Mouse (Mus musculus) CH12.LX (cell line): Measurements from ENCODE around the gene Phb2. TPM values are rescaled to one million over a fixed set of nuclear protein-coding genes. Genes with fewer than 3 reads are reported as not detected.

Experiments
- DNase-seq: peaks from one replicate; pipeline ENCODE4 v3.0.0-alpha.2; 2013; ENCODE audit errors: extremely low read depth
- H3K27ac ChIP-seq: 2 replicates; pipeline ENCODE4 v1.5.1; 2012; ENCODE audit warnings: low read depth, mild to moderate bottlenecking, control low read depth, moderate library complexity; ENCODE audit not compliant: insufficient read depth
- H3K27me3 ChIP-seq: replicated peaks from 2 replicates; pipeline ENCODE3; 2012; ENCODE audit warnings: inconsistent platforms
- H3K36me3 ChIP-seq, 2 experiments: replicated peaks in 1 of 2; 2 replicates each; pipeline versions ENCODE3 to v1.6.1; 2012; ENCODE audit warnings: inconsistent platforms in 1 of 2, low read length in 1 of 2, mild to moderate bottlenecking in 1 of 2, mixed read lengths in 1 of 2, moderate library complexity in 1 of 2; ENCODE audit not compliant: control insufficient read depth in 1 of 2, insufficient read depth in 1 of 2
- H3K4me1 ChIP-seq, 2 experiments: 2 replicates each; pipeline ENCODE4 v1.6.1; 2012; ENCODE audit warnings: inconsistent platforms in 1 of 2, moderate library complexity in 1 of 2; ENCODE audit not compliant: insufficient read depth in 2 of 2, control insufficient read depth in 1 of 2
- H3K4me2 ChIP-seq: 2 replicates; pipeline ENCODE4 v1.6.1; 2012; ENCODE audit warnings: low read depth, mild to moderate bottlenecking, control low read depth; ENCODE audit not compliant: poor library complexity, insufficient read depth, severe bottlenecking
- H3K4me3 ChIP-seq, 3 experiments: fragments of 150-350 bp in 1 of 3; sonication (generic) in 1 of 3; replicated peaks in 1 of 3; 2 replicates each; pipeline versions ENCODE3 to v1.5.1; 2011 to 2012; ENCODE audit warnings: low read depth in 2 of 3, low read length in 2 of 3, mild to moderate bottlenecking in 2 of 3, moderate library complexity in 2 of 3, control low read depth in 1 of 3, improper control_type of control experiment in 1 of 3, inconsistent platforms in 1 of 3, mixed read lengths in 1 of 3; ENCODE audit not compliant: poor library complexity in 1 of 3
- H3K79me2 ChIP-seq: replicated peaks from 2 replicates; pipeline ENCODE4 v1.6.1; 2012; ENCODE audit warnings: mild to moderate bottlenecking, moderate library complexity; ENCODE audit not compliant: control insufficient read depth, poor library complexity, insufficient read depth, severe bottlenecking; ENCODE audit errors: extremely low read depth
- H3K9ac ChIP-seq: 2 replicates; pipeline ENCODE4 v1.6.1; 2012; ENCODE audit warnings: low read depth, mild to moderate bottlenecking, control low read depth, moderate library complexity; ENCODE audit not compliant: insufficient read depth
- H3K9me3 ChIP-seq: replicated peaks from 2 replicates; pipeline ENCODE3; 2012; ENCODE audit warnings: low read length, inconsistent platforms, mixed read lengths
- BHLHE40 ChIP-seq: IDR thresholded peaks from 2 replicates; pipeline ENCODE4 v1.6.1; 2011; ENCODE audit warnings: mild to moderate bottlenecking, low read depth, low read length, improper control_type of control experiment
- CHD1 ChIP-seq: IDR thresholded peaks from 2 replicates; pipeline ENCODE4 v1.6.1; 2012; ENCODE audit warnings: low read depth, low read length, improper control_type of control experiment, inconsistent platforms
- CHD2 ChIP-seq: IDR thresholded peaks from 2 replicates; pipeline ENCODE4 v1.6.1; 2011; ENCODE audit warnings: low read length, improper control_type of control experiment
- CTCF ChIP-seq, 2 experiments: IDR thresholded peaks in 1 of 2; conservative IDR thresholded peaks in 1 of 2; 2 replicates each; pipeline ENCODE4 v1.5.1; 2011 to 2012; ENCODE audit warnings: low read depth in 2 of 2, low read length in 2 of 2, improper control_type of control experiment in 1 of 2, inconsistent platforms in 1 of 2, mild to moderate bottlenecking in 1 of 2, moderate library complexity in 1 of 2
- E2F4 ChIP-seq: IDR thresholded peaks from 2 replicates; pipeline ENCODE4 v1.6.1; 2011; ENCODE audit warnings: low read depth, low read length, improper control_type of control experiment; ENCODE audit not compliant: insufficient replicate concordance
- ELF1 ChIP-seq: IDR thresholded peaks from 2 replicates; pipeline ENCODE4 v1.6.1; 2014; ENCODE audit warnings: low read depth, mild to moderate bottlenecking, inconsistent platforms, low read length, improper control_type of control experiment
- EP300 ChIP-seq: IDR thresholded peaks from 2 replicates; pipeline ENCODE4 v1.6.1; 2011; ENCODE audit warnings: low read length, improper control_type of control experiment
- ETS1 ChIP-seq: conservative IDR thresholded peaks from 2 replicates; pipeline ENCODE4 v1.6.1; 2012; ENCODE audit warnings: low read depth, mild to moderate bottlenecking, inconsistent platforms, low read length, improper control_type of control experiment, moderate library complexity
- GABPA ChIP-seq: IDR thresholded peaks from 2 replicates; pipeline ENCODE4 v1.6.1; 2012; ENCODE audit warnings: low read depth, low read length, improper control_type of control experiment, inconsistent platforms; ENCODE audit not compliant: insufficient replicate concordance
- HCFC1 ChIP-seq: IDR thresholded peaks from 2 replicates; pipeline ENCODE4 v1.6.1; 2012; ENCODE audit warnings: low read depth, mild to moderate bottlenecking, inconsistent platforms, low read length, improper control_type of control experiment
- IRF4 ChIP-seq: IDR thresholded peaks from 2 replicates; pipeline ENCODE4 v1.6.1; 2014; ENCODE audit warnings: low read depth, mild to moderate bottlenecking, inconsistent platforms, low read length, improper control_type of control experiment
- JUND ChIP-seq: conservative IDR thresholded peaks from 2 replicates; pipeline ENCODE4 v1.6.1; 2011; ENCODE audit warnings: low read depth, low read length, improper control_type of control experiment
- KAT2A ChIP-seq: IDR thresholded peaks from 2 replicates; pipeline ENCODE4 v1.6.1; 2012; ENCODE audit warnings: low read length, improper control_type of control experiment, inconsistent platforms; ENCODE audit not compliant: insufficient replicate concordance
- MAFK ChIP-seq: IDR thresholded peaks from 2 replicates; pipeline ENCODE4 v1.6.1; 2011; ENCODE audit warnings: low read length, improper control_type of control experiment; ENCODE audit not compliant: insufficient replicate concordance
- MAX ChIP-seq: IDR thresholded peaks from 2 replicates; pipeline ENCODE4 v1.6.1; 2011; ENCODE audit warnings: low read length, improper control_type of control experiment
- MAZ ChIP-seq: IDR thresholded peaks from 2 replicates; pipeline ENCODE4 v1.6.1; 2012; ENCODE audit warnings: low read depth, mild to moderate bottlenecking, inconsistent platforms, low read length, improper control_type of control experiment, moderate library complexity
- MEF2A ChIP-seq: IDR thresholded peaks from 2 replicates; pipeline ENCODE4 v1.6.1; 2014; ENCODE audit warnings: low read depth, mild to moderate bottlenecking, inconsistent platforms, low read length, improper control_type of control experiment, borderline replicate concordance
- MXI1 ChIP-seq: IDR thresholded peaks from 2 replicates; pipeline ENCODE4 v1.6.1; 2011; ENCODE audit warnings: mild to moderate bottlenecking, low read depth, low read length, improper control_type of control experiment
- MYC ChIP-seq: IDR thresholded peaks from 2 replicates; pipeline ENCODE4 v1.6.1; 2011; ENCODE audit warnings: low read depth, mild to moderate bottlenecking, improper control_type of control experiment, low read length
- NELFE ChIP-seq: IDR thresholded peaks from 2 replicates; pipeline ENCODE4 v1.6.1; 2011; ENCODE audit warnings: low read depth, low read length, improper control_type of control experiment
- NRF1 ChIP-seq: IDR thresholded peaks from 2 replicates; pipeline ENCODE4 v1.6.1; 2014; ENCODE audit warnings: low read depth, mild to moderate bottlenecking, inconsistent platforms, low read length, improper control_type of control experiment, moderate library complexity
- PAX5 ChIP-seq: IDR thresholded peaks from 2 replicates; pipeline ENCODE4 v1.6.1; 2012; ENCODE audit warnings: low read length, inconsistent platforms, mixed read lengths
- POLR2A ChIP-seq: IDR thresholded peaks from 2 replicates; pipeline ENCODE4 v1.6.1; 2011; ENCODE audit warnings: low read depth, mild to moderate bottlenecking, improper control_type of control experiment, low read length
- POLR2AphosphoS2 ChIP-seq: IDR thresholded peaks from 2 replicates; pipeline ENCODE4 v1.6.1; 2011; ENCODE audit warnings: low read depth, low read length, improper control_type of control experiment
- RAD21 ChIP-seq: IDR thresholded peaks from 2 replicates; pipeline ENCODE4 v1.6.1; 2011; ENCODE audit warnings: low read depth, mild to moderate bottlenecking, low read length, improper control_type of control experiment, moderate library complexity
- RCOR1 ChIP-seq: conservative IDR thresholded peaks from 2 replicates; pipeline ENCODE4 v1.6.1; 2012; ENCODE audit warnings: low read depth, mild to moderate bottlenecking, inconsistent platforms, low read length, improper control_type of control experiment
- SIN3A ChIP-seq: IDR thresholded peaks from 2 replicates; pipeline ENCODE4 v1.6.1; 2012; ENCODE audit warnings: low read length, improper control_type of control experiment, inconsistent platforms
- SMC3 ChIP-seq: IDR thresholded peaks from 2 replicates; pipeline ENCODE4 v1.6.1; 2011; ENCODE audit warnings: low read depth, low read length, improper control_type of control experiment
- TBP ChIP-seq: conservative IDR thresholded peaks from 2 replicates; pipeline ENCODE4 v1.6.1; 2011; ENCODE audit warnings: low read depth, low read length, improper control_type of control experiment
- TCF12 ChIP-seq: IDR thresholded peaks from 2 replicates; pipeline ENCODE4 v1.6.1; 2014; ENCODE audit warnings: low read depth, mild to moderate bottlenecking, inconsistent platforms, low read length, improper control_type of control experiment
- UBTF ChIP-seq: IDR thresholded peaks from 2 replicates; pipeline ENCODE4 v1.6.1; 2012; ENCODE audit warnings: low read depth, mild to moderate bottlenecking, inconsistent platforms, low read length, improper control_type of control experiment, moderate library complexity
- USF1 ChIP-seq: IDR thresholded peaks from 2 replicates; pipeline ENCODE4 v1.6.1; 2014; ENCODE audit warnings: low read depth, mild to moderate bottlenecking, inconsistent platforms, low read length, improper control_type of control experiment
- USF2 ChIP-seq: conservative IDR thresholded peaks from 2 replicates; pipeline ENCODE4 v1.6.1; 2011; ENCODE audit warnings: low read depth, low read length, improper control_type of control experiment
- ZC3H11A ChIP-seq: IDR thresholded peaks from 2 replicates; pipeline ENCODE4 v1.6.1; 2012; ENCODE audit warnings: low read depth, mild to moderate bottlenecking, inconsistent platforms, low read length, improper control_type of control experiment
- ZKSCAN1 ChIP-seq: IDR thresholded peaks from 2 replicates; pipeline ENCODE4 v1.6.1; 2012; ENCODE audit warnings: low read depth, inconsistent platforms, low read length, improper control_type of control experiment, borderline replicate concordance
- ZMIZ1 ChIP-seq: IDR thresholded peaks from 2 replicates; pipeline ENCODE4 v1.6.1; 2012; ENCODE audit warnings: low read depth, mild to moderate bottlenecking, inconsistent platforms, low read length, improper control_type of control experiment
- ZNF384 ChIP-seq: IDR thresholded peaks from 2 replicates; pipeline ENCODE4 v1.6.1; 2012; ENCODE audit warnings: low read depth, low read length, improper control_type of control experiment, inconsistent platforms
- dilution Hi-C: fragments of 300-500 bp; cut with MboI; formaldehyde crosslinking; loops from 2 replicates; pipeline ENCODE4 v1.14.3; 2020; ENCODE audit warnings: low sequenced_read_pairs; ENCODE audit not compliant: extremely low pct_unique_long_range_greater_than_20kb, extremely low pct_ligation_motif_present
- in situ Hi-C: fragments of 300-500 bp; cut with MboI; formaldehyde crosslinking; loops from 3 replicates; pipeline ENCODE4 v1.14.3; 2019; ENCODE audit warnings: low sequenced_read_pairs, low pct_ligation_motif_present, low pct_unique_long_range_greater_than_20kb, mixed read lengths
- polyA plus RNA-seq: library from polyadenylated mRNA; unstranded; fragments of >175 nt; gene quantifications from 2 replicates; pipeline ENCODE4 v1.2.1, GENCODE M21; 2012; ENCODE audit warnings: low read depth; ENCODE audit not compliant: insufficient read length
- total RNA-seq, 2 experiments: library from RNA; depleted of rRNA; stranded (reverse); fragments of 300-350 nt in 1 of 2; fragments of >200 nt in 1 of 2; gene quantifications; 2 replicates each; pipeline ENCODE4 v1.2.3; 2012 to 2014

The Phb2 gene
- total and polyA plus RNA-seq, 3 experiments = 380 to 694 (median 440) TPM

DNA sequence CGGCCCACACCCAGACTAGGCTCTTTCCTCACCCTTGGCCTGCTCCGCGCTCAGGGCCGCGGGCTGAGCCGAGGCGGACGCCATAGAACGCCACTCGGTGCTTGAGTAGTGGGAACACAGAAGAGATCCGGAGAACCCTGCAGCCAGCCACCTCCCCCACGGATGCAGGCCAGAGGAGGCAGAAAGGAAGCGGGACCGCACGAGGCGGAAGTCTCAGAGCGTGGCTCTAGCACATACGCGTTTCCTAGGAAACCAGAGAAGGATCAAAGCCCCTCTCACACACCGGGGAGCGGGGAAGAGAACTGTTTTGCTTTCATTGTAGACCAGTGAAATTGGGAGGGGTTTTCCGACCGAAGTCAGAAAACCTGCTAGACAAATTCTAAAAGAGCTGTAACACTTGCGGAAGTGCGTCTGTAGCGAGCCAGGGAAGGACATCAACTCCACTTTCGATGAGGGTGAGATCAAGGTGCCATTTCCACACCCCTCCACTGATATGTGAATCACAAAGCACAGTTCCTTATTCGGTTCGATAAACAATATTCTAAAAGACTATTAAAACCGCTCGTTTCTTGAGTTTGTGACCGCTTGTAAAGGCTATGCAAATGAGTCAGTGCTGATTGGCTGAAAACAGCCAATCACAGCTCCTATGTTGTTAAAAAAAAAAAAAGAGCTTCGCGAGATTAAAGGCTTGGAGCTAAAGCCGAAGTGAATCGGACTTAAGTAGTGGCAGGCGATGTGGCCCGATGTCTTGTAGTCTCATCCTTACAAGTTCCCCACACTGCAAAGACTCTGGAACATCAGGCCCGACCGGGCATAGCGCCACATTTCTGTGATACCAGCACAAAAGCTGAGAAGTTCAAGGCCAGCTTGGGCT is 29.0 kb downstream of the Phb2 start, which contains the start of gene Grcc10:
Gene Grcc10 (minus strand): TSS at position 487 of the 874 bp plus-strand sequence.
- Histone ChIP-seq H3K27ac (peak within 1 kb of the TSS; percentile 98), H3K27me3 (no peaks in the 10 kb centered on the region), H3K4me1 (peaks cover 31 to 79% of the 10 kb centered on the region in 2 experiments), H3K79me2 (no peaks in the 10 kb centered on the region), H3K4me2 (peak within 1 kb of the TSS; percentile 76), H3K9me3 (no peaks in the 10 kb centered on the region), H3K9ac (peak within 1 kb of the TSS; percentile 90), H3K36me3 (peaks cover 18 to 23% of the 10 kb centered on the region in 2 experiments), H3K4me3 (peak within 1 kb of the TSS; percentile 62 to 74 (median 70))
- DNase-seq = peak; percentile 99
- in situ Hi-C loops (no loop called here), dilution Hi-C loops (no loop called here)
- TF ChIP-seq SIN3A = peak; percentile 93
- peak; percentile 100 for TF ChIP-seq POLR2AphosphoS2
- peak; percentile 82 for TF ChIP-seq MAX
- peak; percentile 80 for TF ChIP-seq HCFC1
- TF ChIP-seq CHD2 = peak; percentile 95
- no peak for TF ChIP-seq GABPA
- no peak; the same call in 1 of the 2 replicates for TF ChIP-seq USF1
- peak; percentile 100 for TF ChIP-seq POLR2A
- peak; percentile 89; the same call in 1 of the 2 replicates for TF ChIP-seq MYC
- peak; percentile 87 for TF ChIP-seq MXI1
- TF ChIP-seq ETS1 = peak; percentile 97
- TF ChIP-seq TCF12 = peak; percentile 75
- TF ChIP-seq ZMIZ1 = peak; percentile 100
- 0 out of 2 replicates have a peak, but pooled peaks have one; percentile 47 for TF ChIP-seq NRF1
- no peak; the same call in 1 of the 2 replicates for TF ChIP-seq SMC3
- peak; percentile 84 for TF ChIP-seq BHLHE40
- TF ChIP-seq RAD21 = no peak; the same call in 1 of the 2 replicates
- TF ChIP-seq ZC3H11A = 0 out of 2 replicates have a peak, but pooled peaks have one; percentile 1
- TF ChIP-seq USF2 = peak; percentile 47; the same call in 1 of the 2 replicates
- TF ChIP-seq E2F4 = peak; percentile 83; the same call in 1 of the 2 replicates
- no peak for TF ChIP-seq CTCF (conservative IDR thresholded peaks at IDR 0.05 in 1 of 2, IDR thresholded peaks at IDR 0.05 in 1 of 2; ENCODE audit: low read depth in 2 of 2, low read length in 2 of 2)
- peak; percentile 62; the same call in 1 of the 2 replicates for TF ChIP-seq EP300
- peak; percentile 100 for TF ChIP-seq TBP
- peak; percentile 93 for TF ChIP-seq UBTF
- TF ChIP-seq CHD1 = no peak
- TF ChIP-seq JUND = peak; percentile 82; the same call in 1 of the 2 replicates
- peak; percentile 85; the same call in 1 of the 2 replicates for TF ChIP-seq IRF4
- peak; percentile 99 for TF ChIP-seq NELFE
- peak; percentile 83 for TF ChIP-seq MEF2A
- peak; percentile 99 for TF ChIP-seq ZNF384
- peak; percentile 93 for TF ChIP-seq ELF1
- TF ChIP-seq ZKSCAN1 = no peak
- TF ChIP-seq MAFK = peak; percentile 89
- peak; percentile 72; the same call in 1 of the 2 replicates for TF ChIP-seq KAT2A
- TF ChIP-seq MAZ = peak; percentile 99
- TF ChIP-seq RCOR1 = peak; percentile 89
- TF ChIP-seq PAX5 = no peak
